Comparison of ENCODE assay signal across 12 mouse cellular contexts in the genomic region with DNA sequence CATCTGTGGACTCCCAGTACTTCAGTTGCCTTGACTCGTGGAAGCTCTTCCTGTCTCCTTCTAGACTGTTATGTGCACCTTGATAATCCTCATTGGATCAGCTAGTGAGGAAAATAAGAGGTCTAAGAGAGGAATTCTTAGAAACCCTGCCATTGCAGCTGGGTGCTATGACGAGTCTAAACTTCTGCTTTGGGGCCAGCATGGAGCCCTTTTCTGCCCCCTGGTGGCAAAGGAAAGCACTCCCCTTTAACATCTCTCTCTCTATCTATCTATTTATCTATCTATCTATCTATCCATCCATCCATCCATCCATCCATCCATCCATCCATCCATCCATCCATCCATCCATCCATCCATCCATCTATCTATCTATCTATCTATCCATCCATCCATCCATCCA. TPM values are rescaled to one million over a fixed set of nuclear protein-coding genes. Genes with fewer than 3 reads are reported as not detected.
DNase-seq lines count a peak whose midpoint lies in the region; ATAC-seq and TF ChIP-seq lines count a peak whose summit lies in the region.
"Not testable (repeated sequence)": the region's sequence is repeated elsewhere in the genome, so short reads cannot be mapped to it uniquely, and the experiment has no call there.
"Had no signal": no experiment of that assay in that cellular context is flagged by ENCODE, and none has a peak within 500 bp of the region (broad histone marks: within the 10 kb centered on the region; RNA-seq: fewer than 3 reads in every experiment).

No protein-coding gene starts in this region.

- TF ChIP-seq POLR2A in embryonic fibroblast, embryonic 13.5 days (IDR thresholded peaks at IDR 0.05; ENCODE audit: low read depth, low read length) = not testable (repeated sequence)

- not testable (repeated sequence) for H3K36me3 ChIP-seq in hindbrain, embryonic 10.5 days

- H3K4me3 ChIP-seq in embryonic fibroblast, embryonic 13.5 days (ENCODE audit: insufficient read depth, low read length); hindbrain, embryonic 10.5 days; left cerebral cortex, adult 2 months: not testable (repeated sequence)

- 15% methylated on average over 2 of the region's 2 CpGs for WGBS in hindbrain, embryonic 10.5 days

- H3K9me3 ChIP-seq in hindbrain, embryonic 10.5 days = not testable (repeated sequence)

- H3K27me3 ChIP-seq in hindbrain, embryonic 10.5 days (ENCODE audit: insufficient read depth, poor library complexity, severe bottlenecking) = not testable (repeated sequence)

- ATAC-seq in megakaryocyte, adult 5-6 weeks (ENCODE audit: poor library complexity, severe bottlenecking) = peak; percentile 95

- H3K4me1 ChIP-seq in embryonic fibroblast, embryonic 13.5 days (ENCODE audit: control insufficient read depth, insufficient read depth, low read length); hindbrain, embryonic 10.5 days (replicated peaks): not testable (repeated sequence)

- intact Hi-C loops in left cerebral cortex, adult 2 months (cut with DNase I) = loop anchor here (2.0 to 10.0 kb wide), 2 partner anchors 28 to 182 kb away; a partner anchor contains a TSS

- DNase-seq in 3T3-L1 (ENCODE audit: low read depth, low spot score) = peak; percentile 66
- DNase-seq in adipocyte (ENCODE audit: low spot score) = peak; percentile 53
- DNase-seq in cerebellum, adult 18-20 months = peak; percentile 25 to 34
- peak; percentile 18 for DNase-seq in hindbrain, embryonic 10.5 days (ENCODE audit: low spot score)
- peak in 1 of 2 experiments; percentile 29 for DNase-seq in left cerebral cortex, adult 2 months (ENCODE audit: extremely low spot score in 1 of 2, low spot score in 2 of 2)
- peak; percentile 30 for DNase-seq in right cerebral cortex, postnatal 4 days

- not testable (repeated sequence) for H3K27ac ChIP-seq in embryonic fibroblast, embryonic 13.5 days (ENCODE audit: insufficient read depth, low read length); hindbrain, embryonic 10.5 days; left cerebral cortex, adult 2 months

- 0 out of 2 replicates have a peak, but pooled peaks have one; percentile 10 for TF ChIP-seq CTCF in embryonic fibroblast, embryonic 13.5 days (IDR thresholded peaks at IDR 0.05; ENCODE audit: borderline replicate concordance, insufficient read depth, low read length)
- TF ChIP-seq CTCF in left cerebral cortex, adult 2 months (IDR thresholded peaks at IDR 0.05) = peak; percentile 57

RNA-seq across cellular contexts. Expression of a gene that starts 23.7 kb away (rescaled TPM):
- 0.42 TPM in 1 of 2 replicates, not detected in the other for polyA plus RNA-seq in embryonic fibroblast, embryonic 13.5 days (2011; ENCODE audit: insufficient read length, low read depth, missing spikeins)
- polyA plus RNA-seq in hindbrain, embryonic 10.5 days (2016; fragmentation: Nextera tagmentation; extraction: Ambion mirVana) = not detected in 2 replicates
- 1 to 10 TPM; 1.6 to 1.7 TPM for total RNA-seq in left cerebral cortex, adult 2 months (2021)
- 1.1 and 1.2 TPM in 2 replicates for total RNA-seq in megakaryocyte, adult 5-6 weeks (2015)
- total RNA-seq in megakaryocyte, adult 5-6 weeks (2017) = 3.8 and 7.9 TPM in 2 replicates
- polyA plus RNA-seq: activated CD4-positive, CD25-positive, alpha-beta regulatory T cell, adult 4 months; embryonic facial prominence, embryonic 13.5 days; heart, embryonic 12.5 days; inflammation-experienced regulatory T-cells, adult 6 months had no signal
